Mouse (Mus musculus): ENCODE data around the gene Slc22a17.

DNA sequence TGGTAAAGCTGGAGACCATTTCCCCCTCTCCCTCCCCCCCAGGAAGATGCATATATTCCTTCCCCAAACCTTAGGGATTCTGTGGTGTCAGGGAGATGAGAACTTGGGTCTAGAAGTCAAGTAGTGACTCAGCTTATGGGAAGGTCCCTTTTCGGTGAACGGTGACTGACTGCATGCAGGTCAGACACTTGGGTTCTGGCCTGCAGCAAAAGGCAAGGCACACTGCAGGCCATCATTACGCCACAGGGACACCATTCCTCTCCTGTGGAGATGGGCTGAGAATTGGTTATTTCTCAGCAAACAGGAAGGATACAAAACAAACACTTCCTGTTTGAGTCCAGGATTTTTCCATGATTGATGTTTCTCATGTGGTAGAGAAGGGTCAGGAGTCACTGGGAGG is 46.3 kb upstream of the Slc22a17 start:
- TF ChIP-seq HCFC1 (IDR thresholded peaks at IDR 0.05; ENCODE audit: borderline replicate concordance, insufficient read depth, low read length) (no peak), CHD2 (IDR thresholded peaks at IDR 0.05; ENCODE audit: low read depth, low read length) (no peak)

Measured in ES-E14 (cell line).